Mouse (Mus musculus): ENCODE data around the gene Mttp. TPM values are rescaled to one million over a fixed set of nuclear protein-coding genes. Genes with fewer than 3 reads are reported as not detected.

Mttp gene
- 1.6 and 3.2 TPM in 2 replicates for polyA plus RNA-seq (2012; ENCODE audit: insufficient read depth, insufficient read length, missing spikeins)

- H3K4me1 ChIP-seq (ENCODE audit: control insufficient read depth, insufficient read depth, insufficient read length, low read length), result no peaks in the 10 kb centered on the region
- H3K4me3 ChIP-seq (ENCODE audit: insufficient read depth, low read depth, low read length), result peak within 1 kb of the TSS; percentile 86
- peak within 1 kb of the TSS; percentile 95 for H3K27ac ChIP-seq (replicated peaks; ENCODE audit: low read depth, low read length)
These were observed at the start of gene Mttp for GRCm38 (mm10) chr3:138144642-138145171. TSS of gene Mttp (minus strand) at chr3:138144968.

- Histone ChIP-seq H3K27ac (replicated peaks; ENCODE audit: low read depth, low read length) (no peak within 1 kb of the TSS), H3K4me1 (ENCODE audit: control insufficient read depth, insufficient read depth, insufficient read length, low read length) (no peaks in the 10 kb centered on the region), H3K4me3 (ENCODE audit: insufficient read depth, low read depth, low read length) (no peak within 1 kb of the TSS)
These were observed 49.0 kb upstream of the Mttp start, which contains the start of gene 4930579F01Rik for GRCm38 (mm10) chr3:138193683-138194302. TSS of gene 4930579F01Rik (minus strand) at chr3:138193825.

DNA sequence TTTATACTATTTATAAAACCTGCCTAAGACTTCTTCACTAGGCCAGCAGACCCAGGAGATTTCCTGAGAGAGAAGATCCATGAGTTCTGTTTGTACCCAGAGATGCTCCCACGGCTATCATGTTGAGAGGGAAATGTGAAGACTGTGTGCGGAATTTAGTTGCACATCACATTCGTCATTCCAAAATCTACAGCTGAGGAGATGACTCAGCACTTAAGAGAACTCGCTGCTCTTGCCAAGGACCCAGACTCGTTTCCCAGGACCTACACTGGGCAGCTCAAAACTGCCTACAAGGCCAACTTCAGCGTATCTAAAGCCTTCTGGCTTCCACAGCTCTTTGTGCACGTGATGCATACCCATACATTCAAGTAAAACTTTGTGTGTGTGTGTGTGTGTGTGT is 47.5 kb upstream of the Mttp start:
- H3K27ac ChIP-seq (replicated peaks; ENCODE audit: low read depth, low read length), result no peak overlapping the region
- no peak overlapping the region for H3K4me3 ChIP-seq (ENCODE audit: insufficient read depth, low read depth, low read length)
- H3K4me1 ChIP-seq (ENCODE audit: control insufficient read depth, insufficient read depth, insufficient read length, low read length), result no peaks in the 10 kb centered on the region

GRCm38 (mm10) chr3:138185995-138186930 is 41.5 kb upstream of the Mttp start:
- Histone ChIP-seq H3K4me3 (ENCODE audit: insufficient read depth, low read depth, low read length) (no peak overlapping the region), H3K4me1 (ENCODE audit: control insufficient read depth, insufficient read depth, insufficient read length, low read length) (no peaks in the 10 kb centered on the region), H3K27ac (replicated peaks; ENCODE audit: low read depth, low read length) (no peak overlapping the region)

GRCm38 (mm10) chr3:138185290-138185689 is 40.5 kb upstream of the Mttp start:
- Histone ChIP-seq H3K4me3 (ENCODE audit: insufficient read depth, low read depth, low read length) (no peak overlapping the region), H3K27ac (replicated peaks; ENCODE audit: low read depth, low read length) (no peak overlapping the region), H3K4me1 (ENCODE audit: control insufficient read depth, insufficient read depth, insufficient read length, low read length) (no peaks in the 10 kb centered on the region)

- H3K4me1 ChIP-seq (ENCODE audit: control insufficient read depth, insufficient read depth, insufficient read length, low read length), result no peaks in the 10 kb centered on the region
- no peak overlapping the region for H3K27ac ChIP-seq (replicated peaks; ENCODE audit: low read depth, low read length)
- H3K4me3 ChIP-seq (ENCODE audit: insufficient read depth, low read depth, low read length), result no peak overlapping the region
These were observed 38.6 kb upstream of the Mttp start for GRCm38 (mm10) chr3:138183371-138183770.

DNA sequence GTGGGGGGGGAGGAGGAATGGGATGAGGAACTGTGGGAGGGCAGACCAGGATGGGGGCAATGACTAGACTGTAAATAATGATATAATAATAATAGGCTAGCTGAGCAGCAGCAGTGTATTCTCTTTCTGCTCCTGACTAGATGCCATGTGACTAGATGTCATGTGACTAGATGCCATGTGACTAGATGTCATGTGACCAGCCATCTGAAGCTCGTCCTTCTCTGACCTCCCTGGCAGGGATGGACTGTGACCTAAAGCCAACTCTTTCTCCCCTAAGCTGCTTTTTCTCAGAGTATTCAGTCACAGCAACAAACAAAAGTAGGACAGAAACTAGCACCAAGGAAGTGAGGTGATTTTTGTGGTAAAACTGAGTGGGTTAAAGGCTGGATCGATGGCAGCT is 37.3 kb upstream of the Mttp start:
- Histone ChIP-seq H3K4me3 (ENCODE audit: insufficient read depth, low read depth, low read length) (no peak overlapping the region), H3K4me1 (ENCODE audit: control insufficient read depth, insufficient read depth, insufficient read length, low read length) (no peaks in the 10 kb centered on the region), H3K27ac (replicated peaks; ENCODE audit: low read depth, low read length) (no peak overlapping the region)

DNA sequence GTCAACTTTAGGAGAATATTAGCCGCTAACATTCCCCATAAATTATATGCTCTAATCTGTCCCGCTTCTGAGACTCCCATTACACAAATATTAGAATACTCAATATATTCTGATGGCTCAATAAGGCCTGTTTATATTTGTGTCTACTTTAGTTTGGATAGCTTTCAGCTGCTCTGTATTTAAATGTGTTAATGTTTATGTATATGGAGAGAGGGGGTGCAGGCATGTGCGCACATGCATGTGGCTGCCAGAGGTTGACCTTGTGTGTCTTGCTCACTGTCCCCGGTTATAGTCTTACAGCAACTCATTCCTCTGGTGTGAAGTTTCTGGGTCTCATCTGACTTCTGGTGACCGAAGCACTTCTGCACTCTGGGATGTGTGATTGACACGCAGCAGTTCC is 30.8 kb upstream of the Mttp start:
- no peaks in the 10 kb centered on the region for H3K4me1 ChIP-seq (ENCODE audit: control insufficient read depth, insufficient read depth, insufficient read length, low read length)
- no peak overlapping the region for H3K4me3 ChIP-seq (ENCODE audit: insufficient read depth, low read depth, low read length)
- H3K27ac ChIP-seq (replicated peaks; ENCODE audit: low read depth, low read length), result no peak overlapping the region

- no peak overlapping the region for H3K4me3 ChIP-seq (ENCODE audit: insufficient read depth, low read depth, low read length)
- H3K27ac ChIP-seq (replicated peaks; ENCODE audit: low read depth, low read length), result no peak overlapping the region
- no peaks in the 10 kb centered on the region for H3K4me1 ChIP-seq (ENCODE audit: control insufficient read depth, insufficient read depth, insufficient read length, low read length)
These were observed 28.5 kb upstream of the Mttp start for GRCm38 (mm10) chr3:138173291-138173690.

DNA sequence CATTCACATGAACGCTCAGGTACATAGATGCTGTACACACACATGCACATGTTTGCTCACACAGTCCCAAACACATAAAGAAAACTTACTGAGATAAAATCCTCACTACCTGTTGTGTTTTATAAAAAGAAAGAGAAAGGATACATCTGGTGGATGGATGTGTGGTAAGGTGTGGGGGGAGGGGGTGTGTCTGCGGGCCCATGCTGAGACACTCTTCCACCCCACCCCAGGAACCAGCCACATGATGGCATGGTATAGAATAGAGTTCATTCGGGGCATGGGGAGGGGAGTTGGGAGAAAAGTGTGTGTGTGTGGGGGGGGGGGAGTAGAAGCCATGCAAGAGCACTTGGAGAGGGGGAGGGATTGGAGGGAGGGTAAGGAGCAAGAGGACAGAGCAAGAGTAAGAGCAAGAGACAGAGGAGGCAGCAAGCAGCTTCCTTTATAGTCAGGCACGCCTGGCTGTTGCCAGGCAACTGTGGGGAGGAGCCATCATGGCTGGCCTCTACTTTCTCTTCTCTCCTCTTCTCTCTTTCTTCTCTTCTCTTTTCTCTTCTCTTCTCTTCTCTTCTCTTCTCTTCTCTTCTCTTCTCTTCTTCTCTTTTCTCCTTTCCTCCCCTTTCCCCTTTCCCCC is 17.9 kb upstream of the Mttp start:
- H3K4me1 ChIP-seq (ENCODE audit: control insufficient read depth, insufficient read depth, insufficient read length, low read length), result no peaks in the 10 kb centered on the region; the same call in 1 of the 2 replicates
- H3K4me3 ChIP-seq (ENCODE audit: insufficient read depth, low read depth, low read length), result no peak overlapping the region
- no peak overlapping the region for H3K27ac ChIP-seq (replicated peaks; ENCODE audit: low read depth, low read length)

- no peak overlapping the region for H3K27ac ChIP-seq (replicated peaks; ENCODE audit: low read depth, low read length)
- H3K4me1 ChIP-seq (ENCODE audit: control insufficient read depth, insufficient read depth, insufficient read length, low read length), result no peaks in the 10 kb centered on the region; the same call in 1 of the 2 replicates
- H3K4me3 ChIP-seq (ENCODE audit: insufficient read depth, low read depth, low read length), result no peak overlapping the region
These were observed 16.9 kb upstream of the Mttp start for GRCm38 (mm10) chr3:138161623-138162022.

- no peak overlapping the region for H3K27ac ChIP-seq (replicated peaks; ENCODE audit: low read depth, low read length)
These were observed 11.9 kb upstream of the Mttp start for GRCm38 (mm10) chr3:138156651-138157050.

GRCm38 (mm10) chr3:138155062-138155461 is 10.3 kb upstream of the Mttp start:
- no peaks in the 10 kb centered on the region for H3K4me1 ChIP-seq (ENCODE audit: control insufficient read depth, insufficient read depth, insufficient read length, low read length)
- H3K27ac ChIP-seq (replicated peaks; ENCODE audit: low read depth, low read length), result no peak overlapping the region
- no peak overlapping the region for H3K4me3 ChIP-seq (ENCODE audit: insufficient read depth, low read depth, low read length)

More at GRCm38 (mm10) chr3:138156651-138157050, 11.9 kb upstream of the Mttp start:
- H3K4me1 ChIP-seq (ENCODE audit: control insufficient read depth, insufficient read depth, insufficient read length, low read length), result no peaks in the 10 kb centered on the region; the same call in 1 of the 2 replicates
- H3K4me3 ChIP-seq (ENCODE audit: insufficient read depth, low read depth, low read length), result no peak overlapping the region

- no peaks in the 10 kb centered on the region for H3K4me1 ChIP-seq (ENCODE audit: control insufficient read depth, insufficient read depth, insufficient read length, low read length)
- no peak overlapping the region for H3K27ac ChIP-seq (replicated peaks; ENCODE audit: low read depth, low read length)
- no peak overlapping the region for H3K4me3 ChIP-seq (ENCODE audit: insufficient read depth, low read depth, low read length)
These were observed 4.0 kb upstream of the Mttp start for GRCm38 (mm10) chr3:138148811-138149210.

DNA sequence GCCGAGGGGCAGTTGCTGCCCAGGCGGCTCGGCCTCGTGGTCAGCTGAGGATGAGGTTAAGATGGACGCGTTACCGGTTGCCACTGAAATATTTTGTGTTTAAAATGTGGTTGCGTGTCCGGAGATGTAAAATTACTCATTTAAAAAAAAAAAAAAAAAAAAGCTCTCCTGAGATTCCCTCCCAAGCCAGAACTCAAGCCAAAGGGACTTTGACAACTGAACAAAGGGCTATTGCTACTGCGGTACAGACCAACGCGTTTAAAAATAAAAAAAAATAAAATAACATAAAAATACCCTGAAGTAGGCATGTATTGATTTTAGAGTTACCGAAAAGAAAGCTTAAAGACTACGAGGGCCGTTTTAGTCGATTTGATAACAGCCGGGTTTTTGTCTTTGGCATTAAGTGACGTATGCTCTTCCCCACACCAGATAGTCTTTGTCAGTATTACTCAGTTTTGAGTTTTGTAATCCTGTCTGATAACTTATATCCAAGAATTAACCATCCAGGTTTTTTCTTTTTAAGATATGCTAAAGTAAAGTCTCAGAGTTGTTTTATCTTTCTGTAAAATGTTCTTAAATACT is 617 bp downstream of the Mttp start:
- H3K4me3 ChIP-seq (ENCODE audit: insufficient read depth, low read depth, low read length), result peak overlapping the region; percentile 86
- peak overlapping the region; percentile 95 for H3K27ac ChIP-seq (replicated peaks; ENCODE audit: low read depth, low read length)
- no peaks in the 10 kb centered on the region for H3K4me1 ChIP-seq (ENCODE audit: control insufficient read depth, insufficient read depth, insufficient read length, low read length)

Measured in brown adipose tissue, adult 24 weeks (tissue).